Mouse (Mus musculus) kidney, postnatal 0 days (tissue): ENCODE results near the gene Arnt. TPM values are rescaled to one million over a fixed set of nuclear protein-coding genes. Genes with fewer than 3 reads are reported as not detected.

ENCODE experiments used
- ATAC-seq: fragments of 200-750 bp; cut with Nextera tagmentation; replicated peaks from 2 replicates; pipeline ENCODE4 v1.8.0; 2017; ENCODE audit warnings: low read depth, moderate number of reproducible peaks, moderate TSS enrichment, moderate library complexity; ENCODE audit not compliant: low FRiP score
- DNase-seq: peaks from one replicate; pipeline ENCODE4 v3.0.0-alpha.2; 2016; ENCODE audit warnings: low spot score
- H3K27ac ChIP-seq: fragments of 300-500 bp; sonication (generic); 2 replicates; pipeline ENCODE4 v1.5.1; 2014; ENCODE audit warnings: mild to moderate bottlenecking
- H3K27me3 ChIP-seq: fragments of 300-500 bp; sonication (generic); 2 replicates; pipeline ENCODE4 v1.6.1; 2014; ENCODE audit warnings: low read length, mixed read lengths; ENCODE audit not compliant: insufficient read depth
- H3K36me3 ChIP-seq: fragments of 300-500 bp; sonication (generic); 2 replicates; pipeline ENCODE4 v1.6.1; 2014; ENCODE audit warnings: low read length, mixed read lengths; ENCODE audit not compliant: insufficient read depth
- H3K4me1 ChIP-seq: fragments of 300-500 bp; sonication (generic); replicated peaks from 2 replicates; pipeline ENCODE4 v1.6.1; 2014; ENCODE audit warnings: antibody characterized with exemption, low read length, mixed read lengths; ENCODE audit not compliant: insufficient read depth
- H3K4me2 ChIP-seq: fragments of 300-500 bp; sonication (generic); 2 replicates; pipeline ENCODE4 v1.6.1; 2014; ENCODE audit warnings: mild to moderate bottlenecking, low read length, moderate library complexity, mixed read lengths
- H3K4me3 ChIP-seq: fragments of 300-500 bp; sonication (generic); replicated peaks from 2 replicates; pipeline ENCODE4 v1.5.1; 2014; ENCODE audit warnings: low read depth, low read length
- H3K9ac ChIP-seq: fragments of 300-500 bp; sonication (generic); 2 replicates; pipeline ENCODE4 v1.6.1; 2014; ENCODE audit warnings: low read depth, low read length
- H3K9me3 ChIP-seq: fragments of 300-500 bp; sonication (generic); replicated peaks from 2 replicates; pipeline ENCODE4 v1.6.1; 2016; ENCODE audit warnings: low read length, inconsistent platforms, mixed read lengths
- CTCF ChIP-seq: IDR thresholded peaks from 2 replicates; pipeline ENCODE4 v1.5.1; 2016; ENCODE audit warnings: antibody characterized with exemption, low read depth, mild to moderate bottlenecking, moderate library complexity
- WGBS: fragments of 180-500 bp; shearing (Covaris S2); extraction: QIAGEN DNeasy Blood & Tissue Kit; methylation state at CpG from one replicate; pipeline ENCODE4 v1.1.7; 2014; 5-methylcytosine and 5-hydroxymethylcytosine counted together
- polyA plus RNA-seq: library from polyadenylated mRNA; unstranded; fragments of >200 nt; fragmentation: Nextera tagmentation; extraction: Ambion mirVana; gene quantifications from 2 replicates; pipeline ENCODE4 v1.2.1, GENCODE M21; 2015

The Arnt gene
- polyA plus RNA-seq, 1 experiment from 2014 or later = 21.6 TPM

- Histone ChIP-seq H3K9me3 (no peaks in the 10 kb centered on the region), H3K36me3 (peaks cover 60% of the 10 kb centered on the region), H3K27me3 (no peaks in the 10 kb centered on the region), H3K27ac (no peak overlapping the region), H3K4me1 (no peaks in the 10 kb centered on the region), H3K9ac (no peak overlapping the region), H3K4me3 (no peak overlapping the region), H3K4me2 (no peak overlapping the region)
- DNase-seq = no peak
- no peak for ATAC-seq
- no peak for TF ChIP-seq CTCF
- WGBS = 92% methylated on average over 1 of the region's 1 CpGs
Measured at GRCm38 (mm10) chr3:95478966-95479365, 44.8 kb downstream of the Arnt start.

DNA sequence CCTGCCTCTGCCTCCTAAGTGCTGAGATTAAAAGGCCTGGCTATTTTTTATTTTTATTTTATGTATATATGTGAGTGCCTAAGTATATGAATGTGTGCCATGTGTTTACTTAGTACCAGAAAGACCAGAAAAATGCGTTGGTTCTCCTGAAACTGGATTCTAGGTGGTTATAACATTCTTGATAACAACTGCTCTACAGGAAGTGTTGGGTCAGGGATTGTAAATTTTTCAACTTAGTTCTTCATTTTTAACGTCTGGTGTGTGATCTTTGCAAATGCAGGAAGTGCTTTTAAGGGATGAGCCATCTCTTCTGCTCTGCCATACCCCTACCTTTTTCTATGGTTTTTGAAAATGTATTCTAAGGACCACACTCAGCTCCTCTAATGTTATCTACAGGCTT lies 52.2 kb downstream of the Arnt start:
- Histone ChIP-seq H3K27ac (no peak overlapping the region), H3K9me3 (no peaks in the 10 kb centered on the region), H3K4me3 (no peak overlapping the region), H3K4me1 (no peaks in the 10 kb centered on the region), H3K27me3 (no peaks in the 10 kb centered on the region), H3K4me2 (no peak overlapping the region), H3K9ac (no peak overlapping the region), H3K36me3 (peaks cover 47% of the 10 kb centered on the region)
- no peak for DNase-seq
- TF ChIP-seq CTCF = no peak
- no peak for ATAC-seq
- 77% methylated on average over 2 of the region's 2 CpGs for WGBS

DNA sequence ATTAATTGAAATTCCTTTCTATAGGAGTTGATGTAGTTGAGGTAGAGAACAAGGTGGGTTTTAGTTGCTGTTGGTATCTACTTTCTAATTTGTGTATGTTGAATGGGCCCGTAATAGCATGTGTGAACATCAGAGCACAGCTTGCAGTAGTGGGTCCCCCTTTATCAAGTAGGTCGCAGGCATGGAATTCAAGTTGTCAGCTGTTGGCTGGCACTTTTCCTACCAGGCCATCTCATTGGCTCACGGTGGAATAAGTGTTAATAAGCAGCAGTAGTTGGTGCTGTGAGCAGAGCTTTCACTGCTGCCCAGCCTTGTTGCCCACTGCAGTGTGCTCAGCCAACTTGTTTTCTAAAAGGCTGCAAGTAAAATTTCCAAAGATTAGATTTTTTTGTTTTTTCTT lies 54.5 kb downstream of the Arnt start:
- DNase-seq = no peak
- Histone ChIP-seq H3K9me3 (no peaks in the 10 kb centered on the region), H3K9ac (no peak overlapping the region), H3K4me3 (no peak overlapping the region), H3K36me3 (peaks cover 45% of the 10 kb centered on the region), H3K27me3 (no peaks in the 10 kb centered on the region), H3K27ac (no peak overlapping the region), H3K4me2 (no peak overlapping the region), H3K4me1 (no peaks in the 10 kb centered on the region)
- TF ChIP-seq CTCF = no peak
- ATAC-seq = no peak
- 96% methylated on average over 3 of the region's 3 CpGs for WGBS

DNA sequence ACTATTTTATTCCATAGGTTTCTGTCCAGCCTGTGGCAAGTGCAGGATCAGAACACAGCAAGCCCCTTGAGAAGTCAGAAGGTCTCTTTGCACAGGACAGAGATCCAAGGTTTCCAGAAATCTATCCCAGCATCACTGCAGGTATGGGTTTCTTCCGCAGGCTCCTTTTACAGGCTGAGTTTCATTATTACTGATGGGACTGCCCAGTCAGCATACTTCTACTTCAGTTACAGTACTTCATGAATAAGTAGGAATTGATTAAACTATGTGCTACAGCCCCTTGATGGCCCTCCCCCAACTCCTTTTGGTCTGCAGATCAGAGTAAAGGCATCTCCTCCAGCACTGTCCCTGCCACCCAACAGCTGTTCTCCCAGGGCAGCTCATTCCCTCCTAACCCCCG lies 56.0 kb downstream of the Arnt start:
- no peak for TF ChIP-seq CTCF
- no peak overlapping the region for H3K9ac ChIP-seq
- H3K36me3 ChIP-seq = peaks cover 56% of the 10 kb centered on the region
- H3K27ac ChIP-seq = no peak overlapping the region
- H3K27me3 ChIP-seq = no peaks in the 10 kb centered on the region
- DNase-seq (no peak), ATAC-seq (no peak)
- H3K9me3 ChIP-seq = no peaks in the 10 kb centered on the region
- WGBS = 95% methylated on average over 2 of the region's 2 CpGs
- no peaks in the 10 kb centered on the region for H3K4me1 ChIP-seq
- no peak overlapping the region for H3K4me2 ChIP-seq
- H3K4me3 ChIP-seq = no peak overlapping the region

DNA sequence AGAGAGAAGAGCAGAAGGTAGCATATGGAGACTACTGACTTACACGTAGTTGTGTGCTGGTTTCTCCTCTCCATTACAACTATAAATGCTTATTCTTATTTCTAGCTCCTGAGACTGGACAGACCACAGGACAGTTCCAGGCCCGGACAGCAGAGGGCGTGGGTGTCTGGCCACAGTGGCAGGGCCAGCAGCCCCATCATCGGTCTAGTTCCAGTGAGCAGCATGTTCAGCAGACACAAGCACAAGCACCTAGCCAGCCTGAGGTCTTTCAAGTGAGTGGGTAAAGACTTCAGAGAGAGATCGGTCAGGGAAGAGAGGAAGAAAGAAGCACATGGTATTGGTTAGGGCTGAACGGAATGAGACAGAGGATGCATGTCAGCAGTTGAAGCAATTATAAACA lies 60.2 kb downstream of the Arnt start:
- no peaks in the 10 kb centered on the region for H3K9me3 ChIP-seq
- no peak overlapping the region for H3K4me3 ChIP-seq
- peak; percentile 18 for DNase-seq
- ATAC-seq = no peak
- H3K9ac ChIP-seq = no peak overlapping the region
- H3K4me1 ChIP-seq = no peaks in the 10 kb centered on the region
- TF ChIP-seq CTCF = peak; percentile 67
- H3K27ac ChIP-seq = no peak overlapping the region
- H3K27me3 ChIP-seq = no peaks in the 10 kb centered on the region
- no peak overlapping the region for H3K4me2 ChIP-seq
- WGBS = 70% methylated on average over 6 of the region's 6 CpGs
- peaks cover 43% of the 10 kb centered on the region for H3K36me3 ChIP-seq

DNA sequence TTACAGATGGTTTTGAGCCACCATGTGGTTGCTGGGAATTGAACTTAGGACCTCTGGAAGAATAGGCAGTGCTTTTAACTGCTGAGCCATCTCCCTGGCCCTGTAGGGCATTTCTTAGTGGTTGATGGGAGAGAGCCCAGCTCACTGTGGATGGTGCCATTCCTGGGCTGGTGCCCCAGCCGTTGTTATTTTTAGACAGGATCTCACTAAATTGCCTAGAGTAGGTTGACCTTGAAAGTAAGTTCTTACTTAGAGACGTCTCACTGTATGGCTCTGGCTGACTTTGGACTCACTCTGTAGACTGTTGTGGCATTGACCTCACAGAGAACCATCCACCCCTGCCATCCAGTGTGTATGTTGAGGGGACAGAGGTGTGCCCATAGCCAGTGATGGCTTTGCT lies 64.0 kb downstream of the Arnt start:
- Histone ChIP-seq H3K36me3 (peaks cover 23% of the 10 kb centered on the region), H3K4me1 (no peaks in the 10 kb centered on the region), H3K4me3 (no peak overlapping the region), H3K9ac (no peak overlapping the region), H3K27me3 (no peaks in the 10 kb centered on the region), H3K4me2 (no peak overlapping the region), H3K27ac (no peak overlapping the region), H3K9me3 (no peaks in the 10 kb centered on the region)
- no peak for DNase-seq
- no peak for TF ChIP-seq CTCF
- 82% methylated on average over 2 of the region's 2 CpGs for WGBS
- no peak for ATAC-seq

- no peak within 1 kb of the TSS for H3K4me3 ChIP-seq
- H3K4me2 ChIP-seq = peak within 1 kb of the TSS; percentile 30
- H3K9me3 ChIP-seq = no peaks in the 10 kb centered on the region
- DNase-seq = peak; percentile 61
- H3K9ac ChIP-seq = no peak within 1 kb of the TSS
- TF ChIP-seq CTCF = no peak
- H3K36me3 ChIP-seq = peaks cover 19% of the 10 kb centered on the region
- 0 out of 2 replicates have a peak within 1 kb of the TSS, but pooled peaks have one; percentile 47 for H3K27ac ChIP-seq
- no peak for ATAC-seq
- no peaks in the 10 kb centered on the region for H3K4me1 ChIP-seq
- WGBS = 69% methylated on average over 7 of the region's 7 CpGs
- no peaks in the 10 kb centered on the region for H3K27me3 ChIP-seq
Measured at GRCm38 (mm10) chr3:95499024-95499423, 64.8 kb downstream of the Arnt start, which contains the start of gene Ctsk. Gene Ctsk (plus strand): TSS chr3:95499256.
